Mouse (Mus musculus) layer of hippocampus, adult 9-11 months (tissue): ENCODE measurements at regions not wholly inside any gene's neighbourhood (a gene's known extent, or its start where the extent isn't known, plus 50 kb on each side); places are given as distances from the start of the nearest gene placed in this dataset.
A peak's percentile ranks its signal among the peaks of the same experiment; 100 is the strongest.

Source experiments
- DNase-seq: peaks from one replicate; pipeline ENCODE4 v3.0.0; 2022

DNA sequence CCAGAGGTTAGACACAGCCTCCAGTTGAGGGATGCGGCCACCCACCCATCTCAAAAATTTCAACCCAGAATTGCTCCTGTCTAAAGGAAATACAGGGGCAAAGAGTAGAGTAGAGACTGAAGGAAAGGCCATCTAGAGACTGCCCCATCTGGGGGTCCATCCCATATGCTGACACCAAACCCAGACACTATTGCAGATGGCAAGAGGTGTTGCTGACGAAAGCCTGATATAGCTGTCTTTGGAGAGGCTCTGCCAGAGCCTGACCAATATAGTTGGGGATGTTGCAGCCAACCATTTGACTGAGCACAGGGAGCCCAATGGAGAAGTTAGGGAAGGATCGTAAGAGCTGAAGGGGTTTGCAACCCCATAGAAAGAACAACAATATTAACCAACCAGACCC is 141.6 kb upstream of the Reg3b start:
- DNase-seq = no peak

DNA sequence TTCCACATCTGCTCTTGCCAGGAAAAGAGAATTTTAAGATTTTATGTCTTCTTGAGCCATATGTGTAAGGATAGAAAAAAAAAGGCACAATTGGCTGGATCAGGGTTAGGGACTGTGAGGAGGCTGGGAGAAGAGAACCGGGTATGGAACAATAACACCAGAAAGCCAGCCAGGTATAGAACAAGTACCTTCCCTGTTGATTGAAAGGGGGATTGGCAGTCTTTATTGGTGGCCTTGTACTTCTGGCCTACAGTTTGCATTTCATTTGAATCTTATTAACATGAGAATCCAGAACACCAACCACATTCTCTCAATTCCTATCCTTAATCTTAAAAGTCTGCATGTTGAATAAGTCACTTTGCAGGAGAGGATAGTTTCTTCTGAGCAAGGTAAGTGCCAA is 126.1 kb upstream of the Reg3b start:
- DNase-seq = no peak

GRCm38 (mm10) chr6:78245010-78245409 is 125.4 kb upstream of the Reg3b start:
- DNase-seq = no peak

DNA sequence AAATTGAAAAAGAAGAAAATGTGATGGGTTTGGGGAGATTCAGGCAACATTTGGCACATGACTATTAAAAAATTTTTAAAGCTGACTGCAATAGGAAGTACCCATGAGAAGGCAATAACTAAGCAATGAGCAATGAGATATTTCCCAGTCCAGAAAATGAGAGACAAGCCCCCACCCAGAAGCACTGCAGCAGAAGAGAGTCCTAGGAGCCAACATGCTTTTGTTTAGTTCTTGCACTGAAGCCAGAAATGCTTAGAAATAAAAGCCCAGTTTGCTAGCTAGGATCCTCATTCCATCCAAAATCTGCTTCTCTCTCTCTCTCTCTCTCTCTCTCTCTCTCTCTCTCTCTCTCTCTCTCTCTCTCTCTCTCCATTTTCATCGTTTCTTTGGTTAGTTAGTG is 120.4 kb upstream of the Reg3b start:
- DNase-seq = no peak

DNA sequence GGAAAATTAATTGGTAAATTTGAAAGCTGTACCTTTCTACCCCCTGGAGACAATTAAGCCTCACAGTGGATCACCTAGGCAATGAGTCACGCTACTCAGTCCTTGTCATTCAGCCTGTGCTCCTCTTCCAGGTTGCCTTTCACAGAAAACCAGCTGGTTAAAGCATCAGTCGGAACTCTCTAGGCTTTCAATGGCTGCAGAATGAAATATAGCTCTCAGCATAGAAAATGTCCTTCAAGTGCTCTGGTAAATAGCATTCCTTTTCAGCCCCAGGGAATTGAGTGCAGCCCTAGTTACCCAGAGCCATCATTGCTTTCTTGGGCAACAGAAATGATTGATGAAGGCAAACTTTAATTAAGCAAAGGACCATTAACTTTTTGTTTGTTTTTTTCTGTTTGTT is 119.9 kb upstream of the Reg3b start:
- DNase-seq = no peak

GRCm38 (mm10) chr6:78271879-78272546 is 98.4 kb upstream of the Reg3b start:
- no peak for DNase-seq

DNA sequence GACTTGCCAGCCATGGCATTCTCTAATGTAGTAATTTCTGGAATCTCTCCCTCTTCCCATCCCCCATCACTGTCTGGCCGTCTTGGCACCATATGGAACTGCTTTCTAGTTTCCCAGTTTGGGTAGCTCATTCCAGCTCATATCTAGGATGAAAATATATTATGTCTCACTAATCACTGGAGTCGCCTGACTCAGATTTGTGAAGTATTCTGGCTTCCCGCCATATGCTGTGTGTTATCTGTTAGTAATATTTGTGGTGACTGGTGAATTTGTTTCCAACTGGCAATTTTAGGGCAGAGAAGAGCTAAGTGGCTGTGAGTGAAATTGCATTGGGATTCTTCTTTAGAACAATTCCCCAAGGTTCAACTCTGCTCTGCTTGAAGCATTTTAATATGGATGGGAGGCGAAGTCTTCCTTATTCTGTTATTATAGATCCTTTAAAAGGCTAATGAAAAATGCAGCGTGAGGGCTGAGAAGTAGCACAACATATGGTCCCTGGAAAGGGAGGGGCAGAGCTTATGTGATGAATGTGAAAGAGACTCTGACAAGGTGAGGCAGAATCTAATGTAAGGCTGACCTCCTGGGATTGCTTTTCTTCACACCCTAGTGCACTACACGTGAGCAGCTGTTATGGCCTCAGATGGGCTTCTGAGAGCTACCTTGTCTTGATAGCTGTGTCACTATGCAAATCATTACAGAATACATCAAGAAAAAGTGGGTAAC is 92.3 kb upstream of the Reg3b start:
- DNase-seq = peak; percentile 28

DNA sequence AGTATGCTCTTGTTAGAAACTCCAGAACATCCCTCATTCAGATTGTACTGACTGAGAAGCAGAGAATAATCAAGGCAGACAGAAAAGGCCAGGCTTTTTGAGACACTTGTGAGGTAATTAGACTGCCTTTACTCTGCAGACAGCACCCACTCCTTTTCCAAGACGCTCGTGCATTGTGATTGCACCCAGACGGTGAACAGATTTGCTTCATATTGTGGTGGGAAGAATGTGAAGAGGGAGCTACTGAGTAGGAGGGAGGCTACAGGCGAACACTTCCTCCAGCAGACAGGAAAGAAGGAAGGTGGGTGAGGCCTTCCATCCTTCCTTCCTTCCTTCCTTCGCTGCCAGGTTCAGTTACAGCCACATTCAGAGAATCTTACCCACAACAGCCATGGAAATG is 89.9 kb upstream of the Reg3b start:
- peak; percentile 55 for DNase-seq

DNA sequence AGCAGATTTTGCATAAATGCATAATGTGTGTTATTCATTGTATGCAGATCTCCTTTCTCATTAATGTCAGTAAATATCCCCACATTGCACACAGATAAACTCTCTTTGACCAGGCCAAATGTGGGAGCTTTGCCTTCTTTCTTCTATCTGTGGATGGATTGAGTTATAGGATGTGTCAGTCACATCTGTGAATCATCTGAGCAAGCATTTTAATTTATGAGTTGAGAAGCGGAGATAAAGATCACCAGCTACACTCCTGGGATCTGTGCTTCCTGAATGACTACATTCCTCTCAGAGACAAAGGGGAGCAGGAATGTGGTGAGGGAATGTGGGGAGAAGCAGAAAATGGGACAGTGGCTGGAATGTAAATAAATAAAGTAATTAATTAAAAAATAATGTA is 75.8 kb upstream of the Reg3b start:
- no peak for DNase-seq

GRCm38 (mm10) chr6:78303187-78303740 is 67.2 kb upstream of the Reg3b start:
- no peak for DNase-seq
